Mouse (Mus musculus) heart, postnatal 0 days (tissue): ENCODE data around the gene Bicral.

Experiments used
- CTCF ChIP-seq: IDR thresholded peaks from 2 replicates; pipeline ENCODE4 v1.5.1; 2016; ENCODE audit warnings: antibody characterized with exemption, control low read depth, low read depth
- EP300 ChIP-seq: IDR thresholded peaks from 2 replicates; pipeline ENCODE4 v1.6.1; 2016; ENCODE audit warnings: antibody characterized with exemption, low read depth

DNA sequence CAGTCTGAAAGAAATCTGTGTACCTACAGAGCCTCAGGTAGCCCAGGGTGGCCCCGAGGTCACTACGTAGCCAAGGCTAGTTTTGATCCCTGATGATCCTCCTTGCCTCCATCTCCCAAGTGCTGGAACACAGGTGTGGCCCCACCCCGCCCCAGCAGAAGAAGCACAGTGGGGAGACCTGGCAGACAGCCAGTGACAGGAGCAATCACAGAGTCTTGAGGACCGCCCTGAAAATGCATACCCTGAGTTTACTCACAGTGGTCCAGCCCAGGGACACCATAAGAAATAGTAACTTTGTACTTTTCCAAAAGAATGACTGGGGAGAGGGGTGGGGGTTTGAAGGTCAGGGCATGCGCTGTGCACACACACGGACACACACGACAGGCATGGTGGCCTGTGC is 37.7 kb downstream of the Bicral start:
- no peak for TF ChIP-seq EP300
- TF ChIP-seq CTCF, result no peak
